Mouse (Mus musculus) NIH3T3 (cell line): ENCODE results near the gene Gprc5d.

ENCODE experiments used
- DNase-seq: peaks from one replicate; pipeline ENCODE4 v3.0.0-alpha.2; 2012; ENCODE audit warnings: low read depth

Gene Gprc5d

DNA sequence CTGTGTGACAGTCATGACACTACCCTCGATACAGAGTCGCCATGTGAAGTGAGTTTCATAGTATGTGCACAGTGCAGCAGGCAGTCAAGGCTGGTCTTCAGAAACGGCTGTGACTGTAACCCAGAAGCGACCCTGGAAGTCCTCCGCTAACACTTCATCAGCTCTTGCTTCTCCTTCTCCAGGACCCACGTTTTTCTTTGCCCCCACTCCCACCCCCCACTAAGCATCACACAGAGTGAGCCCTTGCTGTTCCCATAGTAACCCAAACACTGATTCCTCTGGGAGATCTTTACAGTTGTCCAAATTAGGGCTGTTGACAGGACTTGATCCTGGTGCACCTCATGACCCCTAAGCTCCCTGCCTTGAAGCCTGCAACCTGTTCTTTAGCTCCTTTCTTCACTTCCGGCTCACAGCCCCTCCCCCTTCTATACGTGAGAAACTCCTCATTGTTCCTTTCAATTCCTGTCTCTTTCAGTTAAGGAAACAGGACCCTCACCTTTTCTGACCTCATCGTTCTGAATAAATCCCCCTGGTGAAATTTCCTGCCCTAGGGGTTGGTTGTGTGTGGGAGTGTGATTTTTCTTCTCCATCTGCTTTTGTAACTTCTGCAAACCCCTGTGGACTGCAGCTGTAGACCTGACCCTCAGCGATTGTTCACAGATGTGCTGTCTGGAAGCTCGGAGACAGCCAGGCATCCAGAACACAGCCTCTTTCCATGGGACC is 18.5 kb upstream of the Gprc5d start:
- peak; percentile 46 for DNase-seq

DNA sequence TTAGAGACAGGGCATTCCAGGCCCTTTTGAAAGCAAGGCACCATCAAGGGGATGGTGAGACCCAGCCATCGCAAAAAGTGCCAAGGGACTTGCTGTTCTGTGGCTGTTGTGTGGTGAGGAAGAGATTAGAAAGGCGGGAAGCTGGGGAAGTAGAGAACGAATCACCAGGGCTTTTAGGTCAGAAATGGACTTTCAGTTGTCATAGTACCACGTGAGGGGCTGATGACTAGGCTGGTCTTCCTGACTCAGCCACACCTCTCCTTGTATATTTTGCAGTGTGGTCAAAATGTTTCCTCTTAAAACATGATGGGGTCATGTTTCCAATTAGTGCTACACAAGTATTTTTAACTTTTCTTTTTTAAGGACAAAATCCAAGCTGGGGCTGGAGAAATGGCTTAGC is 17.7 kb upstream of the Gprc5d start:
- DNase-seq: no peak

- DNase-seq: no peak
These were observed 15.4 kb upstream of the Gprc5d start for GRCm38 (mm10) chr6:135133486-135133885.

DNA sequence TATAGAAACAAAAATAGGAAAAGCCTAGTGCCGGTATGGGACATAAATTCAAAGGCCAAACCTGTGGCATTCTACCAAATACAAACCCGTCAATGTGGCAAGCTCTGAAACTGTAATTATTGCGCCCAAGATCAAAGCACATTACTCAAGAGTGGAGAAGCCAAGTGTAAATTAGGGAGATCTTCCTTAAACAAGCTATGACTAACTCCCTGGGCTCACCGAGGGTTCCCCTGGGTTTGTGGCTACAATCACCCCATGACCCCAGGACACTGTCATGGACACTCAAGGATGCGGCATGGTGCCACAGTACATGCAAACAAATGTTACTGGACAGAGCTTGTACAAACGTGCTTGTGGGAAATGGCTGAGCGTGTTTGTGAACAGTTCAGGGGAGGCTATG is 15.0 kb upstream of the Gprc5d start:
- no peak for DNase-seq

- no peak for DNase-seq
These were observed 6.8 kb upstream of the Gprc5d start for GRCm38 (mm10) chr6:135124755-135125380.

DNA sequence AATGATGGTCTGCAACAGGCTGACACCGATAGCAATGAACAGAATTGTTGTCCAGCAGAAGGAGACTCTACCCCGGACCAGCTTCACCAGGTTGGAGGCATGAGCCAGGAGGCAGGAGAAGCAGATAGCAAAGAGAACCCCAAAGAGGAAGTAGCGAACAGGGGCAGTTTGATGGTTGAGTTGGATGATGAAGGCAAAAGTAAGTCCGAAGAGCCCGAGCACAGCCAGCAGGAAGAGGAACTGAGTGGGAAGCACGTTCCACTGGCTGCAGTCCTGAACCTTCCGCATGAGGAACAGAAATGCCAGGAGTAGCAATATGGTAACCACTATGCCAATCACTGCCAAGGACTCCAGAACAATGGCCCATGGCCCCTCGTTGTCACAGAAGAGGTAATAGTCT is 1.6 kb downstream of the Gprc5d start:
- DNase-seq: no peak

DNA sequence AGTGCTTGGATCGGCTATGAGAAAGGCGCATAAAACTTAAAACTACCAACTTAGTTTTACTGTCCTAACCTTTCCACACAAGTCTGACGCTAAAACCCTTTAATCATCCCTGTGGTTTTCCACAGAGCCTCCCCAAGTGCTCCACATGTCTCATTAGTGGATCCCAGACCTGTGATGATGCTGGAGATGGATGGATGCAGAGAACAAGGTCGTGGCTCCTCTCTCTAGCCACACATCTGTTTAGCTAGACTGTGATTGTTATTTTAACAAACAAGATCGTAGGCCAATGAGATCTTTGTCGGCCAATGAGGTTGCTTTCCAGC is 5.0 kb downstream of the Gprc5d start:
- DNase-seq: no peak

DNA sequence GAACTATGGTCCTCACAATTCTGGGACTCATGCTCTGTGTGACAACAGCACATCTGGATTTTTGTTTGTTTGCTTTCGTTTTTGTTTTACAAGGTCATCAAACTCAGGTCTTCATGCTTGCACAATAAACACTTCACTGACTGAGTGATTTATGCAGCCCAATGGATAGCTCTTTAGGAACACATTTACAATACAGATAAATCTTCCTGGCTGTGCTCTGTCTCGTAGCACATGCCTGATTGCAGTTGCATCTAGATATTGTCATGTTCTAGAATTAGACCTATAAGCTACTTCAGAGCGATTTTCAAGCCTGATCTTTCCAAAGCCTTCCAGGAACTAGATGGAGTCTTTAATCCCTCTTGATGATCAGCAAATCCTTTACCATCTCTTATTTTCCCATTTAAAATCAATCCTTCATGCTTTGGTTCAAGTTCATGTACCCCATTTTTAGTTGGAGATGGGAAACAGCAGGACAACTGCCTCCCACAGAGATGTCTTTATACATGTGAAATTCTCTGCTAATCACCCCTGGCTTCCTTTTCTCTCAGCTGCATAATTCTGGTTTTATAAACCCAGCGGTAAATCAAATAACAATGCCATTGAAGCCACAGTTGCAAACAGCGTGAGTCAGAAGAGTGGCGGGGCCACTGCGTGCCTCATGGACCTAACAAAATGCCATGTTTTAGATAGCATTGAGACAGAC is 5.5 kb downstream of the Gprc5d start:
- DNase-seq: no peak

- DNase-seq: no peak
These were observed 11.1 kb downstream of the Gprc5d start for GRCm38 (mm10) chr6:135107014-135107413.

DNA sequence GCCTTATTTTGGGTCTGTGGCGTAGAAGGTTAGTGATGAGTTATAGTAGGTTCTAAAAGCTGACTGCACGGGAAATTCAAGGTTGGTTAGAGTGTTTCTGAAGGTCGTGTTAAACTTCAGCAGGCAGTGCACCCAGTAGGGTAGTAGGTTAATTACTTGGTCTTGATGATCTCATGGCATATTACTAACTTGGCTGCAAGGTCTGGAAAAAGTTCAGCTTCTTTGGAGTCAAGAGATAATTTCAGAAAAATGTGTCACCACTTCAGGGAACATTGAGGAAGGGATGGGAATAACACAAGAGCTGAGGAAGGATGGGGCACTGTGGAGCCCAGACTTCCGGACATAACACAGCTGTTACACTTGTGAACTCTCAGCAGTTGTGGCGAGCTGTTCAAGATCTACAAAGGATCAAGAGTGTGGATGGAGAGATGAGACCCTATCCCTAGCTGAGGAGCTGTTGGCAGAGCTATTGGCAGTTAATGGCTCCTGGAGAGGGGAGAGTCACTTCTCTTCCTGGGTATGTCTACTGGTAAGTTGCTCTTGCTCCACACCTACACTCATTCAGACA is 15.3 kb downstream of the Gprc5d start:
- no peak for DNase-seq

- DNase-seq: peak; percentile 34
These were observed 17.2 kb downstream of the Gprc5d start for GRCm38 (mm10) chr6:135100787-135101472.

DNA sequence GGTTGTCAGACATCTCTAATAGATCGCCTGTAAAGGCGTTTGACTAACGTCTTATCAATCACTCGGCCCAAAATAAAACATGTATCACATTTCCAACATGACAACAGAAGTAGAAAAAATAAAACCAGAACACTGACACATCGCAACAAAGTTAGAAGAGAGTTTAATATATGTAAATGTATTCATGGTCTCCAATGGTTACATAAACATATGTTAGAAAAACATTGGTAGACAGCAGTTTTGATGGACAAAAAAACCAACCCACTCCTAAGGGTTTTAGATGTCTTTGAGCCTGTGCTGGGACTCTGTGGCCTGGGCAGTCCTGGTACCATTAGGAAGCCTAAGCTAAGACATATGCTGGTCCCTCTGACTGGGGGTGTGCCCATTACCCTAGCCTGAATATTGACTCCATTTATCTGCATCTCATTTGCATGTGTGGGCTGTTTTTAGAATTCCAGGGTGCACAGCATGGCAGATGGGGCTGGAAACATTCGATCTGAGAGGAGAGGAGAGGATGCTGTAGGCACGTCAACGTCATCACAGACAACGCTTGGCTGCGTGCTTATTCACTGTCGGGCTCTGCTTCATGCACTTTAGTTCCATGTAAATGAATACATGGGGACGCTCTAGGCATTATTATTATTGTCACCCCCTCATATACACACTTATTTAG is 25.1 kb downstream of the Gprc5d start:
- DNase-seq: no peak

DNA sequence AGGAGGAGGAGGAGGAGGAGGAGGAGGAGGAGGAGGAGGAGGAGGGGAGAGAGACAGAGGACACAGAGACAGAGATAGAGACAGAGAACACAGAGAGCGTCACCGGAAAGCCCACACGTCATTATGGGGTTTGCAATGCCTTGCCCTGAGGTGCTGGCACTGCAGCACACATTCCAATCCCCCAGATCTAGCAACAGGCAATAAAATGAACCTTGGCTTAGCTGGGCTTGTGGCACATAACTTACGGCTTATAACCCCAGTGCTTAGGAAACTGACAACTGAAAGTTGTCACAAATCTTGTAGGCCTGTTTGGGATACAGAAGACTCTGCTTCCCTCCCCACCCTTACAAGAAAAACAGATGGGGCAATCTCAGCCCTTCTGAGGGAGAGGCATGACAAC is 27.4 kb downstream of the Gprc5d start:
- no peak for DNase-seq

- DNase-seq: peak; percentile 71
These were observed 28.3 kb downstream of the Gprc5d start for GRCm38 (mm10) chr6:135089786-135090185.

DNA sequence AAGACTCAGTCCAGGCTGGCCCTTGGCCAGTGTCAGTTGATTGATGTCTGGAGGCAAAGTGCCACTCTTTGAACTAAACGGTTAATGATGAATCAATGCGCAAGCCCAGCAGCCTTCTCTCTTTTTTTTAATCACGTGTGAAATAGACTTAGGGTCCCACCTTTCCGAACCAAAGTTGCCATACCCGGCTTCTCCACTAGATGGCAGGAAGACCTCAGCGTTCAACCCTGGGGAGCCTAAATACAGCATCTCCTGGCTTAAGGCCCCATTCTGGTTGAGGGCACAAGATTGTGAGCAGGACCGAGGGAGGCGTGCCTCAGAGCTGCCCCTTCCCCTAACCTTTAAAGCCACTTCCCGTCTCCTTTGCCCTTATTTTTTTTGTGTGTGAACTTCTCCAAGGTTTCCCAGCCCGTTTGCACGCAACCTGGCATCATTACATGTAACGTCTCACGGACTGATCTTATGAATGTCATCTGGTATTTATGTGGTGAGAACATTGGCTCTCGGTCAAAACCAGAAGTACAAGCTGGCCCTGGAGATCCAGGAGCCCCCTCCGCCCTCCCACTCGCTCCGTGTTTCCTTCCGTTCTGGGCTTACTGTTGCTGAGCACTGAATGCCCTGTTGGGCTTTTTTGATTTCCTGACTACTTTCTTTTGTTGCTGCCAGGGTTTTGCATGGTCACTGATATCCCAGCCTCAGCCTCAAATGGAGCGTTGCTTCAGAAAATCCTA is 30.2 kb downstream of the Gprc5d start:
- peak; percentile 97 for DNase-seq

DNA sequence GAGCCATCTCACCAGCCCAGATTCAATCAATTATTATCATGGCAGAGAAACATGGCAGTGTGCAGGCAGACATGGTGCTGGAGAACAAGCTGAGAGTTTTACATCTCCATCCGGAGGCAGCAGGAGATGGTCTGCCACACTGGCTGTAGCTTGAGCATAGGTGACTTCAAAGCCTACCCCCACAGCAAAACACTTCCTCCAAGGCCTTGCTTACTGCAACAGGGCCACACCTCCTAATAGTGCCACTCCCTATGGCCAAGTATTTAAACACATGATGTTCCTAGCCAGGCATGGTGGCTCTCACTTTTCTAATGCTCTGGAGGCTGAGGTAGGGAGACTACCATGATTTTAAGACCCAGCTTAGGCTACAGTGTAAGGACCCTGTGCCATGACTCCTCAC is 32.4 kb downstream of the Gprc5d start:
- DNase-seq: no peak

DNA sequence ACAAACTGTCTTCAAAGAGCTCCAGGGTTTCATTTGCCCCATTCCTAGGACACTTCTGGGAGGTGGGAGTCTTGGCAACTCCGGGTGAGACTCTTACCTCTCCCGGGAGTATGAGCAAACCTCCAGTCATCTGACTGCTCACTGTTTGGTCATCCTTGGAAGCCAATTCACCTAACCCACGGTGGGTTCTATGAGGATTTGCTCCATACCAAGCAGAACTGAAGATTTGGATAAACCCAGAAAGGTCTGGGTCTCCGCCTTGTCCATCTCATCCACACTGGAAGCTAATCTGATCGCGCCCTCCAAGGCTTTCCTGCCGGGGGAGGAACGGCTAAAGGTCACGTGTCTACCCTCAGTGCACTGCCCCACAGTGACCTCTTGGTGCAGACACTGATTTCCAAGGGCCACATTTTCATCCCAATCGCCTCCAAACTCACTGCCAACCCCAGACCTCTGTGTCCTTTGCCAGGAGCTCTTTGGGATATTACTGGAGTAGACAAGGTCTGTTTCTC is 34.0 kb downstream of the Gprc5d start:
- peak; percentile 41 for DNase-seq

DNA sequence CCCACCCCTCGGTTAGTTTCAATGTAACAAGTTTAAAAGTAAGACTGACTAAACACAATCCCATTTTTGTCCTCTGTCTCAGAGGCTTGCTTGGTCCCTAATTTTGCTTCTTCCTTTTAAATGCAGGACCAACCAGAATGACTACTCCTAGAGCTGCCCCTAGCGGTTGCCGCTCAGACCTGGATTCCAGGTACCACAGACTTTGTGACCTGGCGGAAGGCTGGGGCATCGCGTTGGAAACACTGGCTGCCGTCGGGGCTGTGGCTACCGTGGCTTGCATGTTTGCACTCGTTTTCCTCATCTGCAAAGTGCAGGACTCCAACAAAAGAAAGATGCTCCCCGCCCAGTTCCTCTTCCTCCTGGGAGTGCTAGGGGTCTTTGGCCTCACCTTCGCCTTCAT is 39.7 kb downstream of the Gprc5d start:
- DNase-seq: no peak

GRCm38 (mm10) chr6:135076202-135076601 is 41.9 kb downstream of the Gprc5d start:
- no peak for DNase-seq

- DNase-seq: no peak
These were observed 43.6 kb downstream of the Gprc5d start for GRCm38 (mm10) chr6:135074405-135074947.

GRCm38 (mm10) chr6:135070347-135070746 is 47.7 kb downstream of the Gprc5d start:
- peak; percentile 46 for DNase-seq
